Mouse (Mus musculus): ENCODE data around the gene Mlc1. TPM values are rescaled to one million over a fixed set of nuclear protein-coding genes. Genes with fewer than 3 reads are reported as not detected.

Mlc1 gene
- polyA plus RNA-seq (2014; fragmentation: Nextera tagmentation; extraction: Ambion mirVana): not detected in 2 replicates

- no peaks in the 10 kb centered on the region for H3K9me3 ChIP-seq (replicated peaks; ENCODE audit: control insufficient read depth, low read length)
- no peaks in the 10 kb centered on the region for H3K36me3 ChIP-seq (ENCODE audit: control insufficient read depth, insufficient read depth, low read length)
- no peaks in the 10 kb centered on the region for H3K27me3 ChIP-seq (ENCODE audit: control insufficient read depth, insufficient read depth, low read length)
- no peak within 1 kb of the TSS for H3K4me2 ChIP-seq
- WGBS (ENCODE audit: insufficient replicate concordance): 72% methylated on average over 10 of the region's 10 CpGs
- no peak within 1 kb of the TSS for H3K4me3 ChIP-seq (ENCODE audit: low read depth, low read length)
- H3K27ac ChIP-seq (ENCODE audit: low read depth, low read length): no peak within 1 kb of the TSS
- no peak within 1 kb of the TSS for H3K9ac ChIP-seq (ENCODE audit: low read depth, low read length)
- no peak for ATAC-seq (replicated peaks; ENCODE audit: insufficient number of reproducible peaks, low FRiP score, low TSS enrichment)
- H3K4me1 ChIP-seq (ENCODE audit: control insufficient read depth, insufficient read depth, low read length): no peaks in the 10 kb centered on the region
Observed at GRCm38 (mm10) chr15:88978281-88979137, at the start of gene Mlc1. Gene Mlc1, minus strand, starts transcription at chr15:88979007.

- ATAC-seq (replicated peaks; ENCODE audit: insufficient number of reproducible peaks, low FRiP score, low TSS enrichment): no peak
- Histone ChIP-seq H3K27me3 (ENCODE audit: control insufficient read depth, insufficient read depth, low read length) (no peaks in the 10 kb centered on the region), H3K4me1 (ENCODE audit: control insufficient read depth, insufficient read depth, low read length) (peaks cover 11% of the 10 kb centered on the region), H3K27ac (ENCODE audit: low read depth, low read length) (peak overlapping the region; percentile 92), H3K9me3 (replicated peaks; ENCODE audit: control insufficient read depth, low read length) (no peaks in the 10 kb centered on the region), H3K9ac (ENCODE audit: low read depth, low read length) (peak overlapping the region; percentile 56), H3K36me3 (ENCODE audit: control insufficient read depth, insufficient read depth, low read length) (no peaks in the 10 kb centered on the region), H3K4me3 (ENCODE audit: low read depth, low read length) (peak overlapping the region; percentile 32), H3K4me2 (peak overlapping the region; percentile 64)
- WGBS (ENCODE audit: insufficient replicate concordance): 37% methylated on average over 7 of the region's 7 CpGs
Observed at GRCm38 (mm10) chr15:89020492-89020891, 41.7 kb upstream of the Mlc1 start.

GRCm38 (mm10) chr15:89020085-89020484 is 41.3 kb upstream of the Mlc1 start:
- H3K4me2 ChIP-seq: peak overlapping the region; percentile 64
- H3K9ac ChIP-seq (ENCODE audit: low read depth, low read length): peak overlapping the region; percentile 56; the same call in 1 of the 2 replicates
- H3K27me3 ChIP-seq (ENCODE audit: control insufficient read depth, insufficient read depth, low read length): no peaks in the 10 kb centered on the region
- H3K4me3 ChIP-seq (ENCODE audit: low read depth, low read length): peak overlapping the region; percentile 32
- peaks cover 11% of the 10 kb centered on the region for H3K4me1 ChIP-seq (ENCODE audit: control insufficient read depth, insufficient read depth, low read length)
- no peaks in the 10 kb centered on the region for H3K36me3 ChIP-seq (ENCODE audit: control insufficient read depth, insufficient read depth, low read length)
- no peak for ATAC-seq (replicated peaks; ENCODE audit: insufficient number of reproducible peaks, low FRiP score, low TSS enrichment)
- H3K9me3 ChIP-seq (replicated peaks; ENCODE audit: control insufficient read depth, low read length): no peaks in the 10 kb centered on the region
- 25% methylated on average over 7 of the region's 7 CpGs for WGBS (ENCODE audit: insufficient replicate concordance)
- peak overlapping the region; percentile 92 for H3K27ac ChIP-seq (ENCODE audit: low read depth, low read length)

- ATAC-seq (replicated peaks; ENCODE audit: insufficient number of reproducible peaks, low FRiP score, low TSS enrichment): no peak
- Histone ChIP-seq H3K9ac (ENCODE audit: low read depth, low read length) (no peak overlapping the region), H3K4me1 (ENCODE audit: control insufficient read depth, insufficient read depth, low read length) (peaks cover 11% of the 10 kb centered on the region), H3K4me2 (no peak overlapping the region), H3K36me3 (ENCODE audit: control insufficient read depth, insufficient read depth, low read length) (no peaks in the 10 kb centered on the region), H3K4me3 (ENCODE audit: low read depth, low read length) (no peak overlapping the region), H3K27me3 (ENCODE audit: control insufficient read depth, insufficient read depth, low read length) (no peaks in the 10 kb centered on the region), H3K9me3 (replicated peaks; ENCODE audit: control insufficient read depth, low read length) (no peaks in the 10 kb centered on the region), H3K27ac (ENCODE audit: low read depth, low read length) (no peak overlapping the region)
- 55% methylated on average over 3 of the region's 3 CpGs for WGBS (ENCODE audit: insufficient replicate concordance)
Observed at GRCm38 (mm10) chr15:89016722-89017121, 37.9 kb upstream of the Mlc1 start.

- Histone ChIP-seq H3K9ac (ENCODE audit: low read depth, low read length) (no peak overlapping the region), H3K36me3 (ENCODE audit: control insufficient read depth, insufficient read depth, low read length) (no peaks in the 10 kb centered on the region), H3K4me2 (no peak overlapping the region), H3K4me1 (ENCODE audit: control insufficient read depth, insufficient read depth, low read length) (no peaks in the 10 kb centered on the region), H3K9me3 (replicated peaks; ENCODE audit: control insufficient read depth, low read length) (no peaks in the 10 kb centered on the region), H3K27me3 (ENCODE audit: control insufficient read depth, insufficient read depth, low read length) (no peaks in the 10 kb centered on the region), H3K4me3 (ENCODE audit: low read depth, low read length) (no peak overlapping the region), H3K27ac (ENCODE audit: low read depth, low read length) (no peak overlapping the region)
- WGBS (ENCODE audit: insufficient replicate concordance): 74% methylated on average over 5 of the region's 5 CpGs
- ATAC-seq (replicated peaks; ENCODE audit: insufficient number of reproducible peaks, low FRiP score, low TSS enrichment): no peak
Observed at GRCm38 (mm10) chr15:89007781-89008180, 29.0 kb upstream of the Mlc1 start.

GRCm38 (mm10) chr15:89007002-89007401 is 28.2 kb upstream of the Mlc1 start:
- no peak overlapping the region for H3K9ac ChIP-seq (ENCODE audit: low read depth, low read length)
- H3K4me3 ChIP-seq (ENCODE audit: low read depth, low read length): no peak overlapping the region
- no peak for ATAC-seq (replicated peaks; ENCODE audit: insufficient number of reproducible peaks, low FRiP score, low TSS enrichment)
- whole genome bisulfite sequencing (ENCODE audit: insufficient replicate concordance): 81% methylated on average over 7 of the region's 7 CpGs
- H3K9me3 ChIP-seq (replicated peaks; ENCODE audit: control insufficient read depth, low read length): no peaks in the 10 kb centered on the region
- no peaks in the 10 kb centered on the region for H3K4me1 ChIP-seq (ENCODE audit: control insufficient read depth, insufficient read depth, low read length)
- H3K36me3 ChIP-seq (ENCODE audit: control insufficient read depth, insufficient read depth, low read length): no peaks in the 10 kb centered on the region
- H3K27me3 ChIP-seq (ENCODE audit: control insufficient read depth, insufficient read depth, low read length): no peaks in the 10 kb centered on the region
- H3K4me2 ChIP-seq: no peak overlapping the region
- H3K27ac ChIP-seq (ENCODE audit: low read depth, low read length): no peak overlapping the region

- no peak for ATAC-seq (replicated peaks; ENCODE audit: insufficient number of reproducible peaks, low FRiP score, low TSS enrichment)
- Histone ChIP-seq H3K4me1 (ENCODE audit: control insufficient read depth, insufficient read depth, low read length) (no peaks in the 10 kb centered on the region), H3K27ac (ENCODE audit: low read depth, low read length) (no peak overlapping the region)
Observed at GRCm38 (mm10) chr15:89001245-89001644, 22.4 kb upstream of the Mlc1 start.

GRCm38 (mm10) chr15:89000367-89000766 is 21.6 kb upstream of the Mlc1 start:
- no peak overlapping the region for H3K9ac ChIP-seq (ENCODE audit: low read depth, low read length)
- no peak for ATAC-seq (replicated peaks; ENCODE audit: insufficient number of reproducible peaks, low FRiP score, low TSS enrichment)
- no peaks in the 10 kb centered on the region for H3K36me3 ChIP-seq (ENCODE audit: control insufficient read depth, insufficient read depth, low read length)
- no peak overlapping the region for H3K4me3 ChIP-seq (ENCODE audit: low read depth, low read length)
- 55% methylated on average over 2 of the region's 2 CpGs for WGBS (ENCODE audit: insufficient replicate concordance)
- no peaks in the 10 kb centered on the region for H3K9me3 ChIP-seq (replicated peaks; ENCODE audit: control insufficient read depth, low read length)
- no peaks in the 10 kb centered on the region for H3K4me1 ChIP-seq (ENCODE audit: control insufficient read depth, insufficient read depth, low read length)
- no peak overlapping the region for H3K27ac ChIP-seq (ENCODE audit: low read depth, low read length)
- H3K4me2 ChIP-seq: no peak overlapping the region
- no peaks in the 10 kb centered on the region for H3K27me3 ChIP-seq (ENCODE audit: control insufficient read depth, insufficient read depth, low read length)

More at GRCm38 (mm10) chr15:89001245-89001644, 22.4 kb upstream of the Mlc1 start:
- H3K27me3 ChIP-seq (ENCODE audit: control insufficient read depth, insufficient read depth, low read length): no peaks in the 10 kb centered on the region
- H3K4me3 ChIP-seq (ENCODE audit: low read depth, low read length): no peak overlapping the region
- H3K36me3 ChIP-seq (ENCODE audit: control insufficient read depth, insufficient read depth, low read length): no peaks in the 10 kb centered on the region
- 70% methylated on average over 3 of the region's 3 CpGs for WGBS (ENCODE audit: insufficient replicate concordance)
- no peaks in the 10 kb centered on the region for H3K9me3 ChIP-seq (replicated peaks; ENCODE audit: control insufficient read depth, low read length)
- no peak overlapping the region for H3K4me2 ChIP-seq
- H3K9ac ChIP-seq (ENCODE audit: low read depth, low read length): no peak overlapping the region

GRCm38 (mm10) chr15:88999124-88999523 is 20.3 kb upstream of the Mlc1 start:
- H3K27ac ChIP-seq (ENCODE audit: low read depth, low read length): no peak overlapping the region
- ATAC-seq (replicated peaks; ENCODE audit: insufficient number of reproducible peaks, low FRiP score, low TSS enrichment): no peak
- H3K9ac ChIP-seq (ENCODE audit: low read depth, low read length): no peak overlapping the region

More at GRCm38 (mm10) chr15:88999124-88999523, 20.3 kb upstream of the Mlc1 start:
- H3K4me2 ChIP-seq: no peak overlapping the region
- H3K36me3 ChIP-seq (ENCODE audit: control insufficient read depth, insufficient read depth, low read length): no peaks in the 10 kb centered on the region
- no peaks in the 10 kb centered on the region for H3K27me3 ChIP-seq (ENCODE audit: control insufficient read depth, insufficient read depth, low read length)
- H3K9me3 ChIP-seq (replicated peaks; ENCODE audit: control insufficient read depth, low read length): no peaks in the 10 kb centered on the region
- WGBS (ENCODE audit: insufficient replicate concordance): 71% methylated on average over 2 of the region's 2 CpGs
- H3K4me1 ChIP-seq (ENCODE audit: control insufficient read depth, insufficient read depth, low read length): no peaks in the 10 kb centered on the region
- H3K4me3 ChIP-seq (ENCODE audit: low read depth, low read length): no peak overlapping the region
